Mouse (Mus musculus) 416B (cell line): ENCODE data around the gene Gm28308.

ENCODE experiments used
- DNase-seq: peaks from one replicate; pipeline ENCODE4 v3.0.0; 2011; ENCODE audit warnings: low read depth

Gm28308 gene

GRCm38 (mm10) chr6:52219234-52219942, 6.2 kb upstream of the Gm28308 start:
- no peak for DNase-seq

GRCm38 (mm10) chr6:52218643-52219215, 5.6 kb upstream of the Gm28308 start:
- DNase-seq: no peak

- no peak for DNase-seq
These were observed 4.9 kb upstream of the Gm28308 start for GRCm38 (mm10) chr6:52217895-52218642.

- no peak for DNase-seq
These were observed 4.3 kb upstream of the Gm28308 start for GRCm38 (mm10) chr6:52217459-52217768.

- DNase-seq: no peak
These were observed 3.7 kb upstream of the Gm28308 start for GRCm38 (mm10) chr6:52216691-52217458.

GRCm38 (mm10) chr6:52215771-52216535, 2.8 kb upstream of the Gm28308 start:
- no peak for DNase-seq

GRCm38 (mm10) chr6:52215070-52215469, 1.9 kb upstream of the Gm28308 start:
- no peak for DNase-seq

DNA sequence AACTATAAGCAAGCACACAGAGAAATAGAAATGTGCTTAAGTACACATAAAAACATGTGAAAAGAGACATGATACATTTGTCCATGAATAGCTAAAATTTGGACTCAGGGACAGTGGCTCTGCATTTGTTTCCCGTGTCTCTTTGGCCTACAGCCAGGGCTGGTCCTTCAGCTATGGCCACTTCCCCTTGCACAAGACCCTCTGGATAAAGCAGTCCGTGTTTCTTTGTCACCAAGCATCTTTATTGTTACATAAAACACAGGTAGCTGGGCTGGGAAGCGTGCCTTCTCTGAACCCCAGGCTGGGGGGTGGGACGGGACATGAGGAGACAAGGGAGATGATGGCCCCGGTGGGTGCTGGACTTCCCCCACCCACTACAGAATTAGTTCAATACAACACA, 1.1 kb upstream of the Gm28308 start:
- DNase-seq: peak; percentile 13

DNA sequence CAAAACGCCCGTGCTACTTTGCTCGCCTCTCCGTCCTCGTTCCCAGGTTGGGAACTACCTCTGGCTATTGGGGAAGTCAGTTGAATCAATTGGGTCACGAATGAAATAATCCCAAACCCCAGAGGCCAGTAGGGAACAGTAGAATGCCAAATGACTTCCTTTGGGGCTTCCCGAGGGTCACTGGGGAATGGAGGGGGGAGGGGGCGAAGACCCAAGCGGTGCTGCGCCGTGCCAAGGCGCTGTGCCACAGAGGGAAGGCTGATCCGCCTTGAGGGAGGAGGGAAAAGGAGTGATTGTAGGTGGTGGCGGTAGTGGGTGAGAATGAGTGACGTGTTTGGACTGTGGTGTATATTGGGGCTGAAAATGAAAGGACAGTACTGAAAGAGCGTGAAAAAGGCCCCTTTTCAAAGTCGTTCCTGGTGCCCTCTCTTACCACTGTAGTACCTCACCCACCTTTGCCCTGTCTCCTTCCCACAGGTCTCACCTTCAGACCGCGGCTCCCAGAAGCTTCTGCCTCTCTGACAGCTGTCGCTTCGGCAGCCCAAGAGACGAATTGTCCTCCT, 502 bp downstream of the Gm28308 start:
- DNase-seq: no peak

DNA sequence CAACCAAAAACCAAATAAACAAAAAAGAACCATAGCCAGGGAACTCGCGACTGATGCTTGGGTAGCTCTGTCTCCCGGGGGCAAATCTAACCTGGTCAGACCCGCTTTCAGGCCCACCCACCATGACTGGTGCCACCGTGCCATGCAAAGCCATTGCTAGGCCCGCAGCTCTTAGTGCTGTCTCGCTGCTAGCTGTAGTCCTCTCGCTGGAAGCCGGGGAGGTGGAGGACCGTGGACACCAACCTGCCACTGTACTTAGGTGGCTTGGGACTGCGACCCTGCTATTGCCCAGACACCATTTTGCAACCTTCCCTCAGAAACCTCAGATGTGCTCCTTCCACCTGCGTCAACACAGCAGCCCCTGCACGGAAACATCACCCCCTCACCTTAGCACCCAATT, 1.2 kb downstream of the Gm28308 start:
- no peak for DNase-seq

DNA sequence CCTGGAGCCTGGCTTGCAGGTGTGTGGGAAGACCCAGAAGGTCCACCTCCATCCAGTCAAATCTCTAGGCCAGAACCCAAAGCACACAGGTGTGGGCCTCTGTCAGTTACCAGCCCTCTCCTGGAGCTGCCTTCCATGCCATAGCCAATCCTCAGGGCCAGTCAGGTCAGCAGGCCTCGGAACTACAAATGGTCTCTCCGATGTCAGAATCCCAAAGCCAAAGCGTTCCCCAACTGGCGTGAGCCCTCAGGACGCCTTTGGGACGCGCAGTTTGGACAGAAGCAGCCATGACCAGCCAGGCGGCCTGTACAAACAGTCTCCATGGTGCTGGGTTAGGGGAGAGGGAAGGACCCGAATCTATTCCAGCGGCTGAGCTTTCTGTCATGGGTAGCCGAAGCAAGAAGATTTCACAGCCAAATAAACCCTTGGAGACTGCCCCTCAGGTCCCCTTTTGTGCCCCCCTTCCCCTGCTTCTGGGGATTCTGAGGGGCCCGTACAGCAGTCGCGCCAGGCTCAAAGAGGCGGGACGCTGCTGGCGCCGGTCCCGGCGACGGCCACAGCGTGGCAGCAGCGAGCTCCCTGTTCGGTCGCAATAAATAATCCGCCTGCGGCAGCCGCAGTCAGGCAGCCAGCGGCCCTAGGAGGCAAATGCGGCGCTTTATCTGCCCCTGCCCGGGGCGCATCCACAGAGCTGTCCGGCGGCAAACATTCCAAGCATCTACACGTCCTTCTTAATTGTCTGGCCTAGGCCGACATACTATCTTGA, 1.8 kb downstream of the Gm28308 start:
- peak; percentile 53 for DNase-seq

- no peak for DNase-seq
These were observed 3.5 kb downstream of the Gm28308 start for GRCm38 (mm10) chr6:52209685-52210046.

DNA sequence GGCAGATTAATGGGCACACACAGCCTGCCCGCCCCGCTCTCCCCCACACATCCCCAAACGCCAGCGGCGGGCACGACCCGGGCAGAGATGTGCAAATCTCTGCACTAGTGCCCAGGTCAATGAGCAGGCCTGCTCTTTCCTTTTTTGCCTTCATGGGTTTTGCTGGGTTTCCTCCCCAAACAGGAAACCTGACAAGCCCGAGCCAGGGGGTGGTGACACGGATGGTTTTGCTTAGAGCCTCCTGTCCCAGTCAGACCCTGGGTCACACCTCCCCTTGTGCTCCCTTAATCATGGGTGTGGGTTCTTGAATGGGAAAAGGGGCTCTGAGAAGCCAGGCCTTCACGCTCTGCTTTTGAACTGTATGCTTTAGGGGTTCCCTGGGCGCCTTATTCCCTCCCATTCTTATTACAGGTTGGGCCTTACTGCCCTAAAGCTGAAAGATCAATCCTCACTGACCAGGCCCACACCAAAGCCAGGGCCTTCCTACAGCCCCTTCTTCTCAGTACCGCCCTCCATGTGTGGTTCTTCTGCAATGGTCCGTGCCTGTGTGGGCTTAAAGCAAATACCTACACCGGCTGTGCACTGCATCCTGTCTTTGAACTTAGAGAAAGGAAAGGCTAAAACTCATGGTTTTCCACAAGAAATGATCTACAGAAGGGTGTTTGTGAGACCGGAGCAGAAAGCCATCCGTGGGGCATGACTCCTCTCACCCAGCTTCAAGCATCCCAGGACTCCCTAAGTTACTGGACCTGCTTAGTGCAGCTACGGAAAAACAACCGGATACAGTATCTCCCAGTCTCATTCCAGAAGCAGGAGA, 4.1 kb downstream of the Gm28308 start:
- DNase-seq: no peak

GRCm38 (mm10) chr6:52208072-52208867, 4.9 kb downstream of the Gm28308 start, which contains the start of gene Hoxa6:
Gene Hoxa6, minus strand, starts transcription at chr6:52208722.
- DNase-seq: no peak

DNA sequence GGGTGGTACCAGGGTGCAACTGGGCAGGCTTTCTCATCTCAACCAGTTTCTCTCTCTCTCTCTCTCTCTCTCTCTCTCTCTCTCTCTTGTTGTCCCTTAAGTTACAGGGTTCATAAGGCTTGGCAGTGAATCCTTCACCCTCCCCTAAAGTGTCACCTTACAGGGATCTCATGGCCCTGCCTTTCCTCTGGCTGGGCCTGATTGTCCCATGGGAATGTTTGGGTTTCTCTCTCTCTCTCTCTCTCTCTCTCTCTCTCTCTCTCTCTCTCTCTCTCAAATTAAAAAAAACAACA, 5.5 kb downstream of the Gm28308 start:
- DNase-seq: no peak

DNA sequence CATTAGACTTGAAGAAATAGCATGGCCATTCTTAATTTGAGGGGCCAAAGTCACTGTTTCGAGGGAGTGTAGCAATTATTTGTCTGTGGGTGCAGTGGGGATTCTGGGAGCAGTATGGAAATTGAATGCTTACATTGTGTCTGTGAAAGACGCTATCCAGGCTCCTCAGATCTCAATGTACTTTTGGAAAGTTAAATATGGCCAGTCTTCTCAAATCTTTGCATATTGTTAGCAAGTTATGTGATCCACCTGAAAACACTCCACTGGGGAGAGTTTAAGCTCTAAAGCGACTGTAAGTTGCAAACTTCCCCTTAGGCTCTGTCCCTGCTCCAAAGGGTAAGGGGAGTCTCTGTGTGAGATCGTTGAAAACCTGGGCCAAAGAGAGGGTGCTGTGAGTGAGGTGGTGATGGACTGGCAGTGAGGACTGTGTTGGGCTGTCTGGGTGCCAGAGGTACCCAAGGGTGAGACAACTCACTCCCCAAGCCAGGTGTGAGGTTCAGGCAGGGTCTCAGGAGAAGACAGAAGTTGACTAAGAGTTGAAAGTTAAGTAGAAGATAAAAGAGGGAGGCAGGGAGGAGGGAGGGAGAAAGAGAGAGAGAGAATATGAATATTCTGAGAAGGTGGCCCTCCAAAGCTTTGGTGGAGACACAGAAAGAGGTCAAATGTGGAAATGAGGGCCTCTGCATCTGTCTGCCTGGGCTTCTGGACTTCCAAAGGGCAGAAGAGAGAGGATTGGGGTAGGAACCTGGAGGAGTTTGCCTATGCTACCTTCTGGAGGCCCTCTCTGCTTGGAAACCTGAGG, 6.1 kb downstream of the Gm28308 start:
- no peak for DNase-seq

DNA sequence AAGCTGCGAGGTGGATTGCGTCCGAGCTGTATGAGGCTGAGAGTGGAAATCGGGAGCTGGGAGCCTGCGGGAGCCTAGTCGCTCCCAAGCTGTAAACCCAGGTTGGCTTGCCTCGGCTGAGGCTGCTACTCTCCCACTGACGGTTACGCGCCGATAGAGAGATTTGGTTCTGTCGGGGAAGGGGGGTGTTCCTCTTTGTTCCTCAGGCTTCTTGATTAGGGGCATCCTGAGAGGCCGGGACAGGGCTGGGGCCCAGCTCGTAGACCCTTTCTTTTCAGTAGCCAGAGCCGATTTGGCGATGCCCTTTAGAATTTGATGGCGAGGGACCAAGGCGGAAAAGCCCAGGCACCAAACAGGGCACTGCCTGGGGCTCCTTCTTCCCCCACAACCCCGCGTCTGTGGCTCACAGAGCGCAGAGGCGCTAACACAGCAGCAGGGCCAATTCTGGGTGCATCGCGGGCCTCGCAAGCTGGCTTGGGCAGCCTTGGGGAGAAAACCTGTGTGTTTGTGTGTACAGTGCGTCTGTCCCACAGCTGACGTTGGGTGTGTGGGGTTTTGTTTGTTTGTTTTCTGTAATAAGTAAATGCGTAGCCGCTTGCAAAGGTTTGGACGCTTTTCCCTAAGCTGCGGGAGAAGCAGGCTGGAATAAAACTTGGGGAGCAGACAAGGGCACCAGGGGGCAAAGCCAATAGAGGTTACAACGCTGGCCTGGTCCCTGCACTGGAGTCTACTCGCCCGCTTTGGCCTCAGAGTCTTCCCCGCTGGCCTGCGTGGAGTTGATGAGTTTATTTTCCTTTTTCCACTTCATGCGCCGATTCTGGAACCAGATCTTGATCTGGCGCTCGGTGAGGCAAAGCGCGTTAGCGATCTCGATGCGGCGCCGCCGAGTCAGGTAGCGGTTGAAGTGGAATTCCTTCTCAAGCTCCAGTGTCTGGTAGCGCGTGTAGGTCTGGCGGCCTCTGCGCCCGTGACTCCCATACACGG, 7.2 kb downstream of the Gm28308 start:
- no peak for DNase-seq
